Mouse (Mus musculus) ES-Bruce4 (cell line): ENCODE results near the gene Myh8.

Source experiments
- CTCF ChIP-seq: IDR thresholded peaks from one replicate; pipeline ENCODE4 v1.8.1; 2011; ENCODE audit warnings: low read depth, low read length
- EP300 ChIP-seq: IDR thresholded peaks from 2 replicates; pipeline ENCODE4 v1.6.1; 2011; ENCODE audit warnings: low read depth, low read length; ENCODE audit not compliant: insufficient read depth
- POLR2A ChIP-seq: IDR thresholded peaks from one replicate; pipeline ENCODE4 v1.8.1; 2011; ENCODE audit warnings: low read length; ENCODE audit not compliant: insufficient read depth

DNA sequence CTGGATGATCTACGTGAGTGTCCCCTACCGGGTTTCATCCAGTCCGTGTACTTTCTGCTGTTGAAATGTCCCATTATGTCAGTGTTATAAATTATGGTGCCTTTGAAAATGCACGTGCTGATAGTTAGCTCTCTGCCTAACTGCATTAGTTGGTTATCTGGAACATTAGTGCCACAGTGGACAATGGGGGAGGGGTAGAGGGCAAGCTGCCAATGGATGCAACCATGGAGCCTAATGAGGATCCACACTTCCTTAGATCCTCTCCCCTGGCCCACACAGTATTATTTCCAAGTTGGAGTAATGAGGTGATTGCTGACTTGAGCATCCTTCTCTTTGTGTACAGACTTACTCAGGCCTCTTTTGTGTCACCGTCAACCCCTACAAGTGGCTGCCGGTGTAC lies 35.9 kb upstream of the Myh8 start:
- TF ChIP-seq POLR2A (no peak), EP300 (no peak), CTCF (no peak)
